Mouse (Mus musculus) heart, adult 11 months (tissue): ENCODE data around the gene Ppdpf.

ENCODE experiments used
- DNase-seq: peaks from one replicate; pipeline ENCODE4 v3.0.0; 2022

Gene Ppdpf

GRCm38 (mm10) chr2:181187121-181188000 lies at the start of gene Ppdpf:
Gene Ppdpf (plus strand): TSS chr2:181187247.
- DNase-seq: peak; percentile 100

- DNase-seq: no peak
Measured at GRCm38 (mm10) chr2:181139641-181140193, 47.3 kb upstream of the Ppdpf start.

- no peak for DNase-seq
Measured at GRCm38 (mm10) chr2:181142703-181143135, 44.3 kb upstream of the Ppdpf start.

GRCm38 (mm10) chr2:181143509-181144276 lies 43.4 kb upstream of the Ppdpf start:
- DNase-seq: no peak

GRCm38 (mm10) chr2:181144675-181145074 lies 42.4 kb upstream of the Ppdpf start:
- DNase-seq: no peak

- peak; percentile 95 for DNase-seq
Measured at GRCm38 (mm10) chr2:181146976-181147545, 40.0 kb upstream of the Ppdpf start.

- DNase-seq: peak; percentile 96
Measured at GRCm38 (mm10) chr2:181147546-181148317, 39.3 kb upstream of the Ppdpf start.

- peak; percentile 92 for DNase-seq
Measured at GRCm38 (mm10) chr2:181148318-181148955, 38.6 kb upstream of the Ppdpf start.

GRCm38 (mm10) chr2:181150281-181150680 lies 36.8 kb upstream of the Ppdpf start:
- no peak for DNase-seq

- peak; percentile 91 for DNase-seq
Measured at GRCm38 (mm10) chr2:181152701-181153100, 34.3 kb upstream of the Ppdpf start.

GRCm38 (mm10) chr2:181153131-181153530 lies 33.9 kb upstream of the Ppdpf start:
- no peak for DNase-seq

GRCm38 (mm10) chr2:181153837-181154236 lies 33.2 kb upstream of the Ppdpf start:
- DNase-seq: no peak

GRCm38 (mm10) chr2:181154361-181154760 lies 32.7 kb upstream of the Ppdpf start:
- DNase-seq: no peak

GRCm38 (mm10) chr2:181154831-181155415 lies 32.1 kb upstream of the Ppdpf start:
- peak; percentile 92 for DNase-seq

GRCm38 (mm10) chr2:181155801-181156200 lies 31.2 kb upstream of the Ppdpf start:
- DNase-seq: peak; percentile 97

- DNase-seq: peak; percentile 96
Measured at GRCm38 (mm10) chr2:181156248-181157121, 30.6 kb upstream of the Ppdpf start, which contains the start of gene Eef1a2. Gene Eef1a2 (minus strand): TSS chr2:181157014.

- peak; percentile 93 for DNase-seq
Measured at GRCm38 (mm10) chr2:181157180-181157579, 29.9 kb upstream of the Ppdpf start.

GRCm38 (mm10) chr2:181157716-181158302 lies 29.2 kb upstream of the Ppdpf start:
- DNase-seq: peak; percentile 96

GRCm38 (mm10) chr2:181158471-181158870 lies 28.6 kb upstream of the Ppdpf start:
- DNase-seq: peak; percentile 97

- peak; percentile 98 for DNase-seq
Measured at GRCm38 (mm10) chr2:181159091-181159514, 27.9 kb upstream of the Ppdpf start.
